Mouse (Mus musculus): Measurements from ENCODE around the gene Flot2. TPM values are rescaled to one million over a fixed set of nuclear protein-coding genes. Genes with fewer than 3 reads are reported as not detected.
A peak's percentile ranks its signal among the peaks of the same experiment; 100 is the strongest.

The Flot2 gene
- total and polyA plus RNA-seq, 2 experiments from 2014 or later, result 87.1 to 92.7 TPM

DNA sequence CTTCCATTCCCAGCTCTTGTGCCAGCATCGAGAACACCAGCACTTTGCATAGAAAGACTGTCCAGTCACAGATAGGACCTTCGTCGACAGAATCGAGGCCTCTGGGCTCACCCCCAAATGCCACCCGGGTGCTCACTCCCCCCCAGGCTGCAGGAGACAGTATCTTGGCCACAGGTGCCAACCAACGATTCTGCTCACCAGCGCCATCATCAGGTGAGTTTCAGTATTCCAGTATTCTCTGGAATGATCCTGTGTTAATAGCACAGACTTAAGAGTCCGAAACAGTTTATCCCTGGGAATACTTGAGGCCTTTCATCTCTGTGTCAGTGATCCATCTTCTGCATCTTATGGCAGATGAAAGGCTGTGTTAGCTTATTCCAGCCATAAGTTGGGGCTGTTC is 14.1 kb upstream of the Flot2 start:
- H3K4me3 ChIP-seq (ENCODE audit: low read depth, low read length), result no peak overlapping the region
- no peaks in the 10 kb centered on the region for H3K27me3 ChIP-seq (ENCODE audit: insufficient read depth, low read length)
- H3K4me2 ChIP-seq (ENCODE audit: low read depth, low read length, poor library complexity, severe bottlenecking), result no peak overlapping the region
- no peaks in the 10 kb centered on the region for H3K4me1 ChIP-seq (ENCODE audit: insufficient read depth, low read length)
- peak; percentile 62 for TF ChIP-seq CTCF (IDR thresholded peaks at IDR 0.05)
- H3K36me3 ChIP-seq (ENCODE audit: insufficient read depth, low read length), result peaks cover 54% of the 10 kb centered on the region
- DNase-seq (ENCODE audit: low spot score), result peak; percentile 54
- ATAC-seq (ENCODE audit: low FRiP score), result no peak
- no peaks in the 10 kb centered on the region for H3K9me3 ChIP-seq (ENCODE audit: low read length)
- no peak overlapping the region for H3K27ac ChIP-seq (ENCODE audit: low read depth, low read length)
- no peak overlapping the region for H3K9ac ChIP-seq (replicated peaks; ENCODE audit: low read length, poor library complexity, severe bottlenecking)
- 79% methylated on average over 8 of the region's 8 CpGs for WGBS

DNA sequence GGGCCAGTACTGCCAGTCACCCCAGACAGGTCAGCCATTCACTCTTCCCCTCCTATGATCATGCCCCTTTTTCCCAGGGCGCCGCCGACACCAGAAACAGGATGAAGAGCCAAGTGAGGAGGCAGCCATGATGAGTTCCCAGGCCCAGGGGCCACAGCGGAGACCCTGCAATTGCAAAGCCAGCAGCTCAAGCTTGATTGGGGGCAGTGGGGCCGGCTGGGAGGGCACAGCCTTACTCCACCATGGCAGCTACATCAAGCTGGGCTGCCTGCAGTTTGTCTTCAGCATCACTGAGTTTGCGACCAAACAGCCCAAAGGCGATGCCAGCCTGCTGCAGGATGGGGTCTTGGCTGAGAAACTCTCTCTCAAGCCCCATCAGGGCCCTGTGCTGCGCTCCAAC is 8.5 kb upstream of the Flot2 start:
- Histone ChIP-seq H3K4me1 (ENCODE audit: insufficient read depth, low read length) (peaks cover 9% of the 10 kb centered on the region; the same call in 1 of the 2 replicates), H3K36me3 (ENCODE audit: insufficient read depth, low read length) (peaks cover 36% of the 10 kb centered on the region), H3K9me3 (ENCODE audit: low read length) (no peaks in the 10 kb centered on the region), H3K27me3 (ENCODE audit: insufficient read depth, low read length) (no peaks in the 10 kb centered on the region), H3K9ac (replicated peaks; ENCODE audit: low read length, poor library complexity, severe bottlenecking) (no peak overlapping the region), H3K27ac (ENCODE audit: low read depth, low read length) (no peak overlapping the region), H3K4me3 (ENCODE audit: low read depth, low read length) (no peak overlapping the region), H3K4me2 (ENCODE audit: low read depth, low read length, poor library complexity, severe bottlenecking) (no peak overlapping the region)
- ATAC-seq (ENCODE audit: low FRiP score) (no peak), DNase-seq (ENCODE audit: low spot score) (no peak)
- 87% methylated on average over 8 of the region's 8 CpGs for WGBS
- TF ChIP-seq CTCF (IDR thresholded peaks at IDR 0.05), result no peak

GRCm38 (mm10) chr11:78030600-78030999 is 7.1 kb upstream of the Flot2 start:
- H3K4me1 ChIP-seq (ENCODE audit: insufficient read depth, low read length), result peaks cover 9% of the 10 kb centered on the region; the same call in 1 of the 2 replicates
- H3K36me3 ChIP-seq (ENCODE audit: insufficient read depth, low read length), result peaks cover 32% of the 10 kb centered on the region
- DNase-seq (ENCODE audit: low spot score) (no peak), ATAC-seq (ENCODE audit: low FRiP score) (no peak)
- 82% methylated on average over 2 of the region's 2 CpGs for WGBS
- no peak overlapping the region for H3K27ac ChIP-seq (ENCODE audit: low read depth, low read length)
- no peak for TF ChIP-seq CTCF (IDR thresholded peaks at IDR 0.05)
- H3K4me3 ChIP-seq (ENCODE audit: low read depth, low read length), result no peak overlapping the region
- H3K4me2 ChIP-seq (ENCODE audit: low read depth, low read length, poor library complexity, severe bottlenecking), result no peak overlapping the region
- H3K9me3 ChIP-seq (ENCODE audit: low read length), result no peaks in the 10 kb centered on the region
- H3K27me3 ChIP-seq (ENCODE audit: insufficient read depth, low read length), result no peaks in the 10 kb centered on the region
- no peak overlapping the region for H3K9ac ChIP-seq (replicated peaks; ENCODE audit: low read length, poor library complexity, severe bottlenecking)

DNA sequence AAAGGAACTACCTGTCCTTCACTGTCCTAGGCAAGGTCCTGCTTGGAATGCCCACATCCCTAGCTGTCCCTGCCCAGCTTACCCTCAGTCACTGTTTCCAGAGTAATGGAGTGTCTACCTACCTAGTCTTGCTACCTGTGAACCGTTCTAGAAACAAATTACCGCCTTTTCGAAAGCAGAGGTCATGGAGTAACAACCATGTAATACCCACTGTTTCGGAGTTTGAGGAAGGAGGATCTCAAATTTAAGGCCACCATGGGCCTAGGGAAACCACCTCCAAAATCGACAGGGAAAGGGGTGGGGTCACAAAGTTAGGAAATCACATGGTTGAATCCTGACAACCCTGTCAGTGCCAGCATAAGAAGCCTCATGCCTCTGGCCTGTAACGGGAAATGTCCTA is 6.3 kb upstream of the Flot2 start:
- Histone ChIP-seq H3K9me3 (ENCODE audit: low read length) (no peaks in the 10 kb centered on the region), H3K4me1 (ENCODE audit: insufficient read depth, low read length) (peaks cover 9% of the 10 kb centered on the region; the same call in 1 of the 2 replicates), H3K4me2 (ENCODE audit: low read depth, low read length, poor library complexity, severe bottlenecking) (peak overlapping the region; percentile 67), H3K4me3 (ENCODE audit: low read depth, low read length) (peak overlapping the region; percentile 82), H3K36me3 (ENCODE audit: insufficient read depth, low read length) (peaks cover 31% of the 10 kb centered on the region), H3K27me3 (ENCODE audit: insufficient read depth, low read length) (no peaks in the 10 kb centered on the region), H3K9ac (replicated peaks; ENCODE audit: low read length, poor library complexity, severe bottlenecking) (no peak overlapping the region), H3K27ac (ENCODE audit: low read depth, low read length) (peak overlapping the region; percentile 95; the same call in 1 of the 2 replicates)
- DNase-seq (ENCODE audit: low spot score) (no peak), ATAC-seq (ENCODE audit: low FRiP score) (no peak)
- WGBS, result 47% methylated on average over 6 of the region's 6 CpGs
- TF ChIP-seq CTCF (IDR thresholded peaks at IDR 0.05), result no peak

GRCm38 (mm10) chr11:78031947-78032808 is 5.6 kb upstream of the Flot2 start, which contains the start of gene Dhrs13:
Dhrs13 (plus strand) TSS chr11:78032280.
- peak; percentile 92 for DNase-seq (ENCODE audit: low spot score)
- Histone ChIP-seq H3K9ac (replicated peaks; ENCODE audit: low read length, poor library complexity, severe bottlenecking) (peak within 1 kb of the TSS; percentile 90), H3K9me3 (ENCODE audit: low read length) (no peaks in the 10 kb centered on the region), H3K4me3 (ENCODE audit: low read depth, low read length) (peak within 1 kb of the TSS; percentile 82), H3K4me2 (ENCODE audit: low read depth, low read length, poor library complexity, severe bottlenecking) (peak within 1 kb of the TSS; percentile 67), H3K27ac (ENCODE audit: low read depth, low read length) (peak within 1 kb of the TSS; percentile 95), H3K4me1 (ENCODE audit: insufficient read depth, low read length) (peaks cover 9% of the 10 kb centered on the region; the same call in 1 of the 2 replicates), H3K36me3 (ENCODE audit: insufficient read depth, low read length) (peaks cover 25% of the 10 kb centered on the region), H3K27me3 (ENCODE audit: insufficient read depth, low read length) (no peaks in the 10 kb centered on the region)
- peak; percentile 91 for ATAC-seq (ENCODE audit: low FRiP score)
- WGBS, result under 1% methylated on average over 84 of the region's 96 CpGs
- peak; percentile 87 for TF ChIP-seq CTCF (IDR thresholded peaks at IDR 0.05)

DNA sequence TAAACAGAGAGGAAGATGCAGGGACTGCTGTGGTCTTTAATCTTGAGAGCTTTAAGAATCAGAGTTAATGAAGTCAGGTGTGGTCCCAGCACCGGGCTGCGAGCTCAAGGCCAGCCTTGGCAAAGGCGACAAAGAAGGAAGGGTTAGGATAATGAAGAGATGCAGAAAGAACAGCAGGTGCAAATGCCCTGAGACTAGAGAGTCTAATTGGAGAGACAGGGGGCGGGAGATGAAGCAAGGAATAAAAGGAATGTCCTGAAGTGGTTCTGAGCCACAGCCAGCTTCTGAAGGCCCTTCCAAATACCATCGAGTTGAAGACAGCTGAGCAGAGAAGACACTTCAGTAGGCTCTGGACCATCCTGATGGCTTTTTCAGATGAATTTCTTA is 4.9 kb upstream of the Flot2 start:
- Histone ChIP-seq H3K27me3 (ENCODE audit: insufficient read depth, low read length) (no peaks in the 10 kb centered on the region), H3K9ac (replicated peaks; ENCODE audit: low read length, poor library complexity, severe bottlenecking) (peak overlapping the region; percentile 90), H3K27ac (ENCODE audit: low read depth, low read length) (peak overlapping the region; percentile 95), H3K4me2 (ENCODE audit: low read depth, low read length, poor library complexity, severe bottlenecking) (peak overlapping the region; percentile 67), H3K36me3 (ENCODE audit: insufficient read depth, low read length) (peaks cover 19% of the 10 kb centered on the region), H3K4me1 (ENCODE audit: insufficient read depth, low read length) (peaks cover 9% of the 10 kb centered on the region; the same call in 1 of the 2 replicates), H3K4me3 (ENCODE audit: low read depth, low read length) (peak overlapping the region; percentile 82), H3K9me3 (ENCODE audit: low read length) (no peaks in the 10 kb centered on the region)
- DNase-seq (ENCODE audit: low spot score) (peak; percentile 25), ATAC-seq (ENCODE audit: low FRiP score) (no peak)
- 3% methylated on average over 5 of the region's 5 CpGs for WGBS
- TF ChIP-seq CTCF (IDR thresholded peaks at IDR 0.05), result no peak
